In genomic region chr9:49796618-49797507, GRCm38 (mm10) we compare ENCODE assay signal across 8 mouse cellular contexts. TPM values are rescaled to one million over a fixed set of nuclear protein-coding genes. Genes with fewer than 3 reads are reported as not detected.
DNase-seq lines count a peak whose midpoint lies in the region; ATAC-seq and TF ChIP-seq lines count a peak whose summit lies in the region.

No protein-coding gene starts in this region.

- peak; percentile 41; the same call in 1 of the 2 replicates for TF ChIP-seq POLR2A in cerebellum, adult 2 months (IDR thresholded peaks at IDR 0.05; ENCODE audit: borderline replicate concordance, insufficient read depth, low read length)

- peak; percentile 91 for DNase-seq in Muller cell, postnatal 12 days (ENCODE audit: inconsistent ontology term)
- peak; percentile 84 to 85 for DNase-seq in cerebellum, adult 2 months
- DNase-seq in hindbrain, embryonic 10.5 days (ENCODE audit: low spot score), result peak; percentile 85
- peak; percentile 66 to 86 for DNase-seq in layer of hippocampus, postnatal 25 days (ENCODE audit: extremely low spot score in 1 of 2, low spot score in 1 of 2)
- DNase-seq in lung, postnatal 10 days, result peak; percentile 55
- DNase-seq in right cerebral cortex, adult 18-20 months, result peak; percentile 87

- TF ChIP-seq CTCF in cerebellum, adult 2 months (IDR thresholded peaks at IDR 0.05; ENCODE audit: borderline replicate concordance, insufficient read depth, low read depth, low read length), result no peak

- peak overlapping the region; percentile 83 for H3K27ac ChIP-seq in cerebellum, adult 2 months (ENCODE audit: insufficient read depth, low read length)
- peak overlapping the region; percentile 90 for H3K27ac ChIP-seq in hindbrain, embryonic 10.5 days

- no peaks in the 10 kb centered on the region for H3K27me3 ChIP-seq in cerebellum, adult 2 months (ENCODE audit: control insufficient read depth, insufficient read depth, low read length)
- peaks cover 18% of the 10 kb centered on the region for H3K27me3 ChIP-seq in hindbrain, embryonic 10.5 days (ENCODE audit: insufficient read depth, poor library complexity, severe bottlenecking)

- no peaks in the 10 kb centered on the region for H3K36me3 ChIP-seq in hindbrain, embryonic 10.5 days

- H3K4me1 ChIP-seq in cerebellum, adult 2 months (ENCODE audit: control insufficient read depth, insufficient read depth, low read length), result peaks cover 7% of the 10 kb centered on the region; the same call in 1 of the 2 replicates
- peaks cover 18% of the 10 kb centered on the region for H3K4me1 ChIP-seq in hindbrain, embryonic 10.5 days (replicated peaks)

- H3K9me3 ChIP-seq in hindbrain, embryonic 10.5 days, result no peaks in the 10 kb centered on the region

- ATAC-seq in frontal cortex, adult (ENCODE audit: low TSS enrichment), result peak; percentile 58
- no peak for ATAC-seq in activated CD4-positive, CD25-positive, alpha-beta regulatory T cell, adult 4 months

- peak overlapping the region; percentile 95 for H3K4me3 ChIP-seq in cerebellum, adult 2 months (replicated peaks; ENCODE audit: insufficient read depth, low read depth, low read length)
- peak overlapping the region; percentile 82 for H3K4me3 ChIP-seq in hindbrain, embryonic 10.5 days

- under 1% methylated on average over 51 of the region's 52 CpGs for WGBS in cerebellum, adult 2 months
- under 1% methylated on average over 52 of the region's 52 CpGs for WGBS in hindbrain, embryonic 10.5 days

RNA-seq across cellular contexts. Expression of gene Ncam1, which starts 1.9 kb away (rescaled TPM):
- 149 and 156 TPM in 2 replicates for polyA plus RNA-seq in cerebellum, adult 2 months (2012; rRNA removed)
- 56.3 and 126 TPM in 2 replicates for polyA plus RNA-seq in hindbrain, embryonic 10.5 days (2016; fragmentation: Nextera tagmentation; extraction: Ambion mirVana)
- total RNA-seq in layer of hippocampus, postnatal 25 days (2021), result 100 to 1,000 TPM; 302 to 334 TPM
- polyA plus RNA-seq in activated CD4-positive, CD25-positive, alpha-beta regulatory T cell, adult 4 months (2017; shearing (Covaris generic)), result under 1 TPM; 0.29 to 0.89 TPM

Comparison
In these comparisons a context has a peak if more than half of its experiments do, and no peak if none do; other contexts are left out.
1. RNA of gene Ncam1, which starts 1.9 kb away (polyA plus RNA-seq): 149 to 156 TPM in cerebellum, adult 2 months and 56.3 to 126 TPM in hindbrain, embryonic 10.5 days; 0.29 to 0.89 TPM in activated CD4-positive, CD25-positive, alpha-beta regulatory T cell, adult 4 months; every median in the first group is over 10 times any median in the second.
2. Peak in every context shown above with its lines, with median percentiles within 50 percentile points of each other: DNase-seq.